24 mouse cellular contexts compared by ENCODE assay signal in genomic region chr7:81918316-81918715, GRCm38 (mm10). TPM values are rescaled to one million over a fixed set of nuclear protein-coding genes. Genes with fewer than 3 reads are reported as not detected.
DNase-seq lines count a peak whose midpoint lies in the region; ATAC-seq and TF ChIP-seq lines count a peak whose summit lies in the region.
"Had no signal": no experiment of that assay in that cellular context is flagged by ENCODE, and none has a peak within 500 bp of the region (broad histone marks: within the 10 kb centered on the region; RNA-seq: fewer than 3 reads in every experiment).

No protein-coding gene starts in this region.

- H3K9me3 ChIP-seq in embryonic facial prominence, embryonic 11.5 days (replicated peaks; ENCODE audit: control insufficient read depth, low read length) = no peaks in the 10 kb centered on the region
- H3K9me3 ChIP-seq: forebrain, embryonic 12.5 days; heart, embryonic 15.5 days; hindbrain, embryonic 15.5 days; intestine, embryonic 15.5 days; limb, embryonic 13.5 days; liver, embryonic 12.5 days; midbrain, embryonic 12.5 days had no signal

- H3K4me1 ChIP-seq in embryonic facial prominence, embryonic 11.5 days (ENCODE audit: control insufficient read depth, insufficient read depth, low read length) = peaks cover 3% of the 10 kb centered on the region; the same call in 1 of the 2 replicates
- H3K4me1 ChIP-seq: forebrain, embryonic 12.5 days; heart, embryonic 15.5 days; intestine, embryonic 15.5 days; liver, embryonic 12.5 days; midbrain, embryonic 12.5 days had no signal

- ATAC-seq in embryonic facial prominence, embryonic 11.5 days (replicated peaks; ENCODE audit: insufficient number of reproducible peaks, low FRiP score, low TSS enrichment, low read depth) = no peak
- ATAC-seq: intestine, embryonic 15.5 days; liver, embryonic 12.5 days had no signal

- WGBS in embryonic facial prominence, embryonic 11.5 days = 25% methylated on average over 5 of the region's 5 CpGs

- no peak for TF ChIP-seq POLR2A in brain, embryonic 14.5 days (IDR thresholded peaks at IDR 0.05; ENCODE audit: borderline replicate concordance, extremely low read depth, insufficient read depth, insufficient read length, poor library complexity, severe bottlenecking)

- no peak overlapping the region for H3K4me3 ChIP-seq in embryonic facial prominence, embryonic 11.5 days (ENCODE audit: low read depth, low read length)
- H3K4me3 ChIP-seq: forebrain, embryonic 12.5 days; heart, embryonic 15.5 days; hindbrain, embryonic 15.5 days; intestine, embryonic 15.5 days; limb, embryonic 13.5 days; liver, embryonic 12.5 days; midbrain, embryonic 12.5 days had no signal

- peak; percentile 83 to 89 for DNase-seq in cerebellum, postnatal 10 days
- no peak for DNase-seq in cerebellum, adult 9-10 months
- DNase-seq in 3T3-L1 (ENCODE audit: low read depth, low spot score) = peak; percentile 17
- DNase-seq in brain, embryonic 14.5 days (ENCODE audit: low read depth) = peak; percentile 14
- DNase-seq in embryonic facial prominence, embryonic 11.5 days (ENCODE audit: low spot score) = peak; percentile 71
- no peak for DNase-seq in testis, postnatal 14 days (ENCODE audit: low spot score)
- no peak for DNase-seq in kidney, postnatal 10 days
- no peak for DNase-seq in natural killer cell, adult 2 months (ENCODE audit: low spot score in 2 of 2)
- DNase-seq: adrenal gland, postnatal 10 days; B cell, adult 2 months; heart, postnatal 4 days; kidney, adult 8-10 months; kidney, postnatal 14 days; lung, adult 18-20 months; lung, postnatal 10 days; right cerebral cortex, adult 18-20 months; thymus, adult 2 months had no signal

- H3K36me3 ChIP-seq in embryonic facial prominence, embryonic 11.5 days (replicated peaks; ENCODE audit: control insufficient read depth, insufficient read depth, low read depth, low read length) = no peaks in the 10 kb centered on the region
- H3K36me3 ChIP-seq: forebrain, embryonic 12.5 days; heart, embryonic 15.5 days; hindbrain, embryonic 15.5 days; intestine, embryonic 15.5 days; limb, embryonic 13.5 days; liver, embryonic 12.5 days; midbrain, embryonic 12.5 days had no signal

- no peak for TF ChIP-seq CTCF in brain, embryonic 14.5 days (IDR thresholded peaks at IDR 0.05; ENCODE audit: borderline replicate concordance, extremely low read depth, insufficient read depth, insufficient read length)

- H3K9ac ChIP-seq in embryonic facial prominence, embryonic 11.5 days (replicated peaks; ENCODE audit: low read length) = no peak overlapping the region
- H3K9ac ChIP-seq: forebrain, embryonic 12.5 days; heart, embryonic 15.5 days; hindbrain, embryonic 15.5 days; intestine, embryonic 15.5 days; limb, embryonic 13.5 days; liver, embryonic 12.5 days; midbrain, embryonic 12.5 days had no signal

- H3K4me2 ChIP-seq in embryonic facial prominence, embryonic 11.5 days (ENCODE audit: low read depth, low read length) = no peak overlapping the region
- H3K4me2 ChIP-seq: forebrain, embryonic 12.5 days; heart, embryonic 15.5 days; hindbrain, embryonic 15.5 days; intestine, embryonic 15.5 days; limb, embryonic 13.5 days; liver, embryonic 12.5 days; midbrain, embryonic 12.5 days had no signal

- H3K27ac ChIP-seq in embryonic facial prominence, embryonic 11.5 days (replicated peaks; ENCODE audit: low read depth, low read length) = no peak overlapping the region
- H3K27ac ChIP-seq: forebrain, embryonic 12.5 days; heart, embryonic 15.5 days; hindbrain, embryonic 15.5 days; intestine, embryonic 15.5 days; limb, embryonic 13.5 days; liver, embryonic 12.5 days; midbrain, embryonic 12.5 days had no signal

- no peaks in the 10 kb centered on the region for H3K27me3 ChIP-seq in embryonic facial prominence, embryonic 11.5 days (ENCODE audit: control insufficient read depth, insufficient read depth, low read length)
- H3K27me3 ChIP-seq: forebrain, embryonic 12.5 days; heart, embryonic 15.5 days; hindbrain, embryonic 15.5 days; intestine, embryonic 15.5 days; limb, embryonic 13.5 days; midbrain, embryonic 12.5 days had no signal

RNA-seq across cellular contexts. Expression of gene Hdgfl3, which starts 16.0 kb away (rescaled TPM):
- 57.6 and 82.6 TPM in 2 replicates for polyA plus RNA-seq in brain, embryonic 14.5 days (2012; rRNA removed)
- 33.9 and 35.6 TPM in 2 replicates for polyA plus RNA-seq in embryonic facial prominence, embryonic 11.5 days (2014; fragmentation: Nextera tagmentation; extraction: Ambion mirVana)

RNA-seq across cellular contexts. Expression of gene Tm6sf1, which starts 59.5 kb away (rescaled TPM):
- polyA plus RNA-seq in brain, embryonic 14.5 days (2012; rRNA removed) = 16.7 and 19.0 TPM in 2 replicates
- 11.2 and 13.5 TPM in 2 replicates for polyA plus RNA-seq in embryonic facial prominence, embryonic 11.5 days (2014; fragmentation: Nextera tagmentation; extraction: Ambion mirVana)

Comparison
In these comparisons a context has a peak if more than half of its experiments do, and no peak if none do; other contexts are left out.
1. DNase-seq: peak in cerebellum, postnatal 10 days (2 of 2), 3T3-L1 (single experiment), brain, embryonic 14.5 days (single experiment) and embryonic facial prominence, embryonic 11.5 days (single experiment); none in cerebellum, adult 9-10 months (single experiment), testis, postnatal 14 days (single experiment), kidney, postnatal 10 days (single experiment) and natural killer cell, adult 2 months (0 of 2).